Mouse (Mus musculus): ENCODE data around the gene Rnf224.

DNA sequence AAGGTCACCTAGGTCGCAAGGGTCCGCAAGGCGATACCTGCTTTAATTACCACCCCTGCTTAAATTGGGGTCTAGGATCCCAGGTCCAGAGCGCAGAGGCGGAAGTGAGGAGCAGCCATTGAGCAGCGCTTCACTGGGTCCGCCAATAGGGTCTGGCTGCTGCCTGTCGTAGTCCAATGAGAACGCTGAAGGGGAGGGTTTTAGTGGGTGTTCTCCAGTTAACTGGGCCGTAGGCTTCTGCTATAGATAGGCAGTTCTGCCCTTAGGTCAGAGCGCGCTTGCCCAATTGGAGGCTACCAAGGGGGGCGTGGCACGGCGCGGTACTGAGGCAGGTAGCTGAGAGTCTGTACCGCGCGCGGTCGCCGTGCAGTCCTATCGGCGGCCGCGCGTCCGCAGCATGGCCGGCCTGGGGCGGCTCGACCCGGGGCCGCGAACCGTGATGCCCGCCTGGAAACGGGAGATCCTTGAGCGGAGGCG, 25.7 kb upstream of the Rnf224 start, which contains the start of gene Tprn:
- TF ChIP-seq GATA1 (IDR thresholded peaks at IDR 0.05; ENCODE audit: low read length) (0 out of 2 replicates have a peak, but pooled peaks have one; percentile 5), TAL1 (IDR thresholded peaks at IDR 0.05; ENCODE audit: low read length) (no peak)

Measured in erythroblast, embryonic 14.5 days (primary cell).